Mouse (Mus musculus): ENCODE data around the gene H2al1k. TPM values are rescaled to one million over a fixed set of nuclear protein-coding genes. Genes with fewer than 3 reads are reported as not detected.
"Not testable (repeated sequence)": the region's sequence is repeated elsewhere in the genome, so short reads cannot be mapped to it uniquely, and the experiment has no call there.

The H2al1k gene
- total and polyA plus RNA-seq, 3 experiments = not detected

- H3K9me3 ChIP-seq (replicated peaks; ENCODE audit: insufficient read depth, low read length); DNase-seq (ENCODE audit: low read depth, low spot score); H3K4me1 ChIP-seq (ENCODE audit: control insufficient read depth in 1 of 2, insufficient read depth in 2 of 2, low read length in 2 of 2); H3K4me3 ChIP-seq (ENCODE audit: control insufficient read depth in 1 of 2, insufficient read depth in 1 of 2, low read depth in 2 of 2, low read length in 2 of 2); H3K79me2 ChIP-seq (ENCODE audit: control insufficient read depth, insufficient read depth, low read length, poor library complexity); H3K9ac ChIP-seq (ENCODE audit: control insufficient read depth, low read depth, low read length, poor library complexity, severe bottlenecking); H3K27ac ChIP-seq (ENCODE audit: control insufficient read depth, low read depth, low read length); H3K36me3 ChIP-seq (ENCODE audit: control insufficient read depth in 1 of 2, insufficient read depth in 2 of 2, low read length in 2 of 2); H3K27me3 ChIP-seq (ENCODE audit: control insufficient read depth in 1 of 2, insufficient read depth in 2 of 2, low read length in 2 of 2): not testable (repeated sequence)
- 0 out of 2 replicates have a peak, but pooled peaks have one; percentile 22 for TF ChIP-seq GATA1 (IDR thresholded peaks at IDR 0.05; ENCODE audit: low read depth, low read length)
Observed at GRCm38 (mm10) chrX:9316457-9316856, 34.0 kb upstream of the H2al1k start.

GRCm38 (mm10) chrX:9327954-9328353, 22.5 kb upstream of the H2al1k start:
- H3K27me3 ChIP-seq (ENCODE audit: control insufficient read depth in 1 of 2, insufficient read depth in 2 of 2, low read length in 2 of 2); H3K4me3 ChIP-seq (ENCODE audit: control insufficient read depth in 1 of 2, insufficient read depth in 1 of 2, low read depth in 2 of 2, low read length in 2 of 2); DNase-seq (ENCODE audit: low read depth, low spot score); H3K9ac ChIP-seq (ENCODE audit: control insufficient read depth, low read depth, low read length, poor library complexity, severe bottlenecking); H3K4me1 ChIP-seq (ENCODE audit: control insufficient read depth in 1 of 2, insufficient read depth in 2 of 2, low read length in 2 of 2); H3K9me3 ChIP-seq (replicated peaks; ENCODE audit: insufficient read depth, low read length); H3K27ac ChIP-seq (ENCODE audit: control insufficient read depth, low read depth, low read length); H3K36me3 ChIP-seq (ENCODE audit: control insufficient read depth in 1 of 2, insufficient read depth in 2 of 2, low read length in 2 of 2); H3K79me2 ChIP-seq (ENCODE audit: control insufficient read depth, insufficient read depth, low read length, poor library complexity): not testable (repeated sequence)

- H3K4me3 ChIP-seq (ENCODE audit: control insufficient read depth in 1 of 2, insufficient read depth in 1 of 2, low read depth in 2 of 2, low read length in 2 of 2); H3K79me2 ChIP-seq (ENCODE audit: control insufficient read depth, insufficient read depth, low read length, poor library complexity); H3K9me3 ChIP-seq (replicated peaks; ENCODE audit: insufficient read depth, low read length); H3K27ac ChIP-seq (ENCODE audit: control insufficient read depth, low read depth, low read length); H3K36me3 ChIP-seq (ENCODE audit: control insufficient read depth in 1 of 2, insufficient read depth in 2 of 2, low read length in 2 of 2); H3K9ac ChIP-seq (ENCODE audit: control insufficient read depth, low read depth, low read length, poor library complexity, severe bottlenecking); H3K27me3 ChIP-seq (ENCODE audit: control insufficient read depth in 1 of 2, insufficient read depth in 2 of 2, low read length in 2 of 2); H3K4me1 ChIP-seq (ENCODE audit: control insufficient read depth in 1 of 2, insufficient read depth in 2 of 2, low read length in 2 of 2); DNase-seq (ENCODE audit: low read depth, low spot score): not testable (repeated sequence)
Observed at GRCm38 (mm10) chrX:9332366-9332962, 18.0 kb upstream of the H2al1k start.

- not testable (repeated sequence) for H3K4me1 ChIP-seq (ENCODE audit: control insufficient read depth in 1 of 2, insufficient read depth in 2 of 2, low read length in 2 of 2); H3K79me2 ChIP-seq (ENCODE audit: control insufficient read depth, insufficient read depth, low read length, poor library complexity); H3K27ac ChIP-seq (ENCODE audit: control insufficient read depth, low read depth, low read length)
Observed at GRCm38 (mm10) chrX:9333035-9333434, 17.4 kb upstream of the H2al1k start.

GRCm38 (mm10) chrX:9334996-9335395, 15.4 kb upstream of the H2al1k start:
- DNase-seq (ENCODE audit: low read depth, low spot score); H3K27ac ChIP-seq (ENCODE audit: control insufficient read depth, low read depth, low read length); H3K79me2 ChIP-seq (ENCODE audit: control insufficient read depth, insufficient read depth, low read length, poor library complexity); H3K36me3 ChIP-seq (ENCODE audit: control insufficient read depth in 1 of 2, insufficient read depth in 2 of 2, low read length in 2 of 2); H3K4me1 ChIP-seq (ENCODE audit: control insufficient read depth in 1 of 2, insufficient read depth in 2 of 2, low read length in 2 of 2); H3K27me3 ChIP-seq (ENCODE audit: control insufficient read depth in 1 of 2, insufficient read depth in 2 of 2, low read length in 2 of 2); H3K9ac ChIP-seq (ENCODE audit: control insufficient read depth, low read depth, low read length, poor library complexity, severe bottlenecking); H3K4me3 ChIP-seq (ENCODE audit: control insufficient read depth in 1 of 2, insufficient read depth in 1 of 2, low read depth in 2 of 2, low read length in 2 of 2); H3K9me3 ChIP-seq (replicated peaks; ENCODE audit: insufficient read depth, low read length): not testable (repeated sequence)

More at GRCm38 (mm10) chrX:9333035-9333434, 17.4 kb upstream of the H2al1k start:
- H3K9ac ChIP-seq (ENCODE audit: control insufficient read depth, low read depth, low read length, poor library complexity, severe bottlenecking); H3K9me3 ChIP-seq (replicated peaks; ENCODE audit: insufficient read depth, low read length); H3K36me3 ChIP-seq (ENCODE audit: control insufficient read depth in 1 of 2, insufficient read depth in 2 of 2, low read length in 2 of 2); H3K27me3 ChIP-seq (ENCODE audit: control insufficient read depth in 1 of 2, insufficient read depth in 2 of 2, low read length in 2 of 2); H3K4me3 ChIP-seq (ENCODE audit: control insufficient read depth in 1 of 2, insufficient read depth in 1 of 2, low read depth in 2 of 2, low read length in 2 of 2); DNase-seq (ENCODE audit: low read depth, low spot score): not testable (repeated sequence)

GRCm38 (mm10) chrX:9374012-9374411, 23.6 kb downstream of the H2al1k start:
- not testable (repeated sequence) for DNase-seq (ENCODE audit: low read depth, low spot score)

GRCm38 (mm10) chrX:9375927-9376326, 25.5 kb downstream of the H2al1k start:
- H3K4me1 ChIP-seq (ENCODE audit: control insufficient read depth in 1 of 2, insufficient read depth in 2 of 2, low read length in 2 of 2); DNase-seq (ENCODE audit: low read depth, low spot score); H3K4me3 ChIP-seq (ENCODE audit: control insufficient read depth in 1 of 2, insufficient read depth in 1 of 2, low read depth in 2 of 2, low read length in 2 of 2); H3K9ac ChIP-seq (ENCODE audit: control insufficient read depth, low read depth, low read length, poor library complexity, severe bottlenecking); H3K79me2 ChIP-seq (ENCODE audit: control insufficient read depth, insufficient read depth, low read length, poor library complexity); H3K27ac ChIP-seq (ENCODE audit: control insufficient read depth, low read depth, low read length); H3K27me3 ChIP-seq (ENCODE audit: control insufficient read depth in 1 of 2, insufficient read depth in 2 of 2, low read length in 2 of 2); H3K9me3 ChIP-seq (replicated peaks; ENCODE audit: insufficient read depth, low read length); H3K36me3 ChIP-seq (ENCODE audit: control insufficient read depth in 1 of 2, insufficient read depth in 2 of 2, low read length in 2 of 2): not testable (repeated sequence)

More at GRCm38 (mm10) chrX:9374012-9374411, 23.6 kb downstream of the H2al1k start:
- not testable (repeated sequence) for H3K9me3 ChIP-seq (replicated peaks; ENCODE audit: insufficient read depth, low read length); H3K4me3 ChIP-seq (ENCODE audit: control insufficient read depth in 1 of 2, insufficient read depth in 1 of 2, low read depth in 2 of 2, low read length in 2 of 2); H3K9ac ChIP-seq (ENCODE audit: control insufficient read depth, low read depth, low read length, poor library complexity, severe bottlenecking); H3K27me3 ChIP-seq (ENCODE audit: control insufficient read depth in 1 of 2, insufficient read depth in 2 of 2, low read length in 2 of 2); H3K4me1 ChIP-seq (ENCODE audit: control insufficient read depth in 1 of 2, insufficient read depth in 2 of 2, low read length in 2 of 2); H3K79me2 ChIP-seq (ENCODE audit: control insufficient read depth, insufficient read depth, low read length, poor library complexity); H3K27ac ChIP-seq (ENCODE audit: control insufficient read depth, low read depth, low read length); H3K36me3 ChIP-seq (ENCODE audit: control insufficient read depth in 1 of 2, insufficient read depth in 2 of 2, low read length in 2 of 2)
